Mouse (Mus musculus): ENCODE measurements around the gene Itga7. TPM values are rescaled to one million over a fixed set of nuclear protein-coding genes. Genes with fewer than 3 reads are reported as not detected.

The Itga7 gene
- polyA plus RNA-seq, 1 experiment from 2014 or later: 8.5 TPM

DNA sequence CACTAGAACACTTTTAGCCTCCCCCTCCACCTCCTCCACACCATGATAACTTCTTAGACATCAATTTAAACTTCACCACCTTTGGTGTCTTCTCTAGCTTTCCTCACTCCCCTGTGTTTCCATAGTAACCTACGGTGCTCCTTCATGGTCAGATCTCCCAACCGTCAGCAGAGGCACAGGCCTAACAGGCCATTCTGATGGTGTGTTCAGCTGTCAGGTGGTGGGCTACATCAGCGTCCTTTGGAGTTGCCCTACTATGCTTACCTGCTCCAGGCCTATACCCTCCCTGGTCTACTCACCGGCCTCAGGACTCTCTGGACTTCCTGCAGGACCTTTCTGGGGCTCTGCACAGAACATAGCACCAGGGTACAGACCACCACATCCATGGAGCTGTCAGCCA lies 26.5 kb downstream of the Itga7 start:
- DNase-seq (ENCODE audit: low spot score) (no peak), ATAC-seq (ENCODE audit: low FRiP score, low TSS enrichment) (no peak)
- WGBS: 80% methylated on average over 4 of the region's 4 CpGs
- no peak overlapping the region for H3K9ac ChIP-seq (ENCODE audit: low read length)
- no peak overlapping the region for H3K4me2 ChIP-seq (replicated peaks; ENCODE audit: low read depth)
- no peak overlapping the region for H3K27ac ChIP-seq (replicated peaks)
- no peaks in the 10 kb centered on the region for H3K36me3 ChIP-seq (ENCODE audit: control insufficient read depth, insufficient read depth, low read length)
- no peaks in the 10 kb centered on the region for H3K27me3 ChIP-seq (ENCODE audit: control insufficient read depth, insufficient read depth, low read length)
- no peaks in the 10 kb centered on the region for H3K4me1 ChIP-seq (replicated peaks; ENCODE audit: control insufficient read depth, insufficient read depth)
- no peaks in the 10 kb centered on the region for H3K9me3 ChIP-seq (ENCODE audit: control insufficient read depth, low read length)
- H3K4me3 ChIP-seq (ENCODE audit: low read depth, low read length): no peak overlapping the region
- no peak for TF ChIP-seq EP300 (optimal IDR thresholded peaks at IDR 0.05)
- no peak for TF ChIP-seq CTCF (IDR thresholded peaks at IDR 0.05; ENCODE audit: low read depth)

- no peaks in the 10 kb centered on the region for H3K9me3 ChIP-seq (ENCODE audit: control insufficient read depth, low read length)
- no peaks in the 10 kb centered on the region for H3K27me3 ChIP-seq (ENCODE audit: control insufficient read depth, insufficient read depth, low read length)
- no peaks in the 10 kb centered on the region for H3K36me3 ChIP-seq (ENCODE audit: control insufficient read depth, insufficient read depth, low read length)
- no peak within 1 kb of the TSS for H3K4me2 ChIP-seq (replicated peaks; ENCODE audit: low read depth)
- no peak for TF ChIP-seq CTCF (IDR thresholded peaks at IDR 0.05; ENCODE audit: low read depth)
- no peak for TF ChIP-seq EP300 (optimal IDR thresholded peaks at IDR 0.05)
- no peak within 1 kb of the TSS for H3K9ac ChIP-seq (ENCODE audit: low read length)
- ATAC-seq (ENCODE audit: low FRiP score, low TSS enrichment) (peak; percentile 73), DNase-seq (ENCODE audit: low spot score) (peak; percentile 42)
- no peaks in the 10 kb centered on the region for H3K4me1 ChIP-seq (replicated peaks; ENCODE audit: control insufficient read depth, insufficient read depth)
- 64% methylated on average over 12 of the region's 12 CpGs for WGBS
- no peak within 1 kb of the TSS for H3K4me3 ChIP-seq (ENCODE audit: low read depth, low read length)
- H3K27ac ChIP-seq (replicated peaks): peak within 1 kb of the TSS; percentile 56; the same call in 1 of the 2 replicates
Measured at GRCm38 (mm10) chr10:128960590-128961584, 27.3 kb downstream of the Itga7 start, which contains the start of gene Mettl7b. Gene Mettl7b (minus strand): TSS chr10:128960988.

DNA sequence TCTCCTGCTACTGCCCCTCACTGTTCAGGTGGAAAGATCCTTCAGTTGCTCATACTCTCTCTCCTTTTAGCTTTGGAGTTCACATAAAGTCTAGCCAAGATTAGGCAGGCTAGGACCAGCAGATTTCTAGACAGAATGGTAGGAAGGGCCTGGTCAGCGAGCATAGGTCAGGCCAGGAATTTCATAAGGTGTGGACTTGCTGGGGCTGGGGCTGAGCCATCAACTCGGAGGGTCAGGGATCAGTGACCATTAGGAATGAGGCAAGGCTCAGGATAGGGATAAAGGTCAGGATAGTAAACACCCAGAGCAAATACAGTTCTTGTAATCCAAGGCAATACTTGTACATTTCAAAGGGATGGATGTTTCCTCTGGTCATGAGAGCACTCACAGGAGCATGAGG lies 31.3 kb downstream of the Itga7 start:
- 60% methylated on average over 2 of the region's 2 CpGs for WGBS
- H3K36me3 ChIP-seq (ENCODE audit: control insufficient read depth, insufficient read depth, low read length): no peaks in the 10 kb centered on the region
- TF ChIP-seq EP300 (optimal IDR thresholded peaks at IDR 0.05): no peak
- TF ChIP-seq CTCF (IDR thresholded peaks at IDR 0.05; ENCODE audit: low read depth): no peak
- no peaks in the 10 kb centered on the region for H3K27me3 ChIP-seq (ENCODE audit: control insufficient read depth, insufficient read depth, low read length)
- DNase-seq (ENCODE audit: low spot score): no peak
- H3K9ac ChIP-seq (ENCODE audit: low read length): no peak overlapping the region
- no peaks in the 10 kb centered on the region for H3K9me3 ChIP-seq (ENCODE audit: control insufficient read depth, low read length)
- no peaks in the 10 kb centered on the region for H3K4me1 ChIP-seq (replicated peaks; ENCODE audit: control insufficient read depth, insufficient read depth)
- ATAC-seq (ENCODE audit: low FRiP score, low TSS enrichment): no peak
- no peak overlapping the region for H3K4me3 ChIP-seq (ENCODE audit: low read depth, low read length)
- H3K27ac ChIP-seq (replicated peaks): no peak overlapping the region
- H3K4me2 ChIP-seq (replicated peaks; ENCODE audit: low read depth): no peak overlapping the region

DNA sequence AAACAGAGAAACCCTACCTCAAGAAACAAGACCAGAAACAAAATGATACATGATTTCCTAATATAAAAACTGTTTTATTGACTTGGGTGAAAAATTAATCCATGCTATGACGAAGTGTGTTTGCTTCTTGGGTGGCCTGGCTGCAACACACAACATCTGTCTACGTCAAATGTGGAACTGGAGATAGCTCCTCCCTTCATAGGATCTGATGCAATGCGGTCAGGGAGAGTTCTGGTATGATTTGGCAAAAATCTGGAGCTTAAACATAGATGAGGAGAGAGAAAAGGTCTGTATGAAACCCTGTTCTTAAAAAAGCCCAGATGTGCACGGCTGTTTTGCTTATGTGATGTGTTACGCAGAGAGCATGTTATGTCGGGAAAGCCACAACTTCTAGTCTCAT lies 32.3 kb downstream of the Itga7 start:
- Histone ChIP-seq H3K36me3 (ENCODE audit: control insufficient read depth, insufficient read depth, low read length) (no peaks in the 10 kb centered on the region), H3K27ac (replicated peaks) (no peak overlapping the region), H3K4me2 (replicated peaks; ENCODE audit: low read depth) (no peak overlapping the region), H3K4me1 (replicated peaks; ENCODE audit: control insufficient read depth, insufficient read depth) (no peaks in the 10 kb centered on the region), H3K9me3 (ENCODE audit: control insufficient read depth, low read length) (no peaks in the 10 kb centered on the region), H3K9ac (ENCODE audit: low read length) (no peak overlapping the region), H3K27me3 (ENCODE audit: control insufficient read depth, insufficient read depth, low read length) (no peaks in the 10 kb centered on the region), H3K4me3 (ENCODE audit: low read depth, low read length) (no peak overlapping the region)
- ATAC-seq (ENCODE audit: low FRiP score, low TSS enrichment): no peak
- WGBS: 54% methylated on average over 6 of the region's 6 CpGs
- DNase-seq (ENCODE audit: low spot score): no peak
- TF ChIP-seq CTCF (IDR thresholded peaks at IDR 0.05; ENCODE audit: low read depth): no peak
- TF ChIP-seq EP300 (optimal IDR thresholded peaks at IDR 0.05): no peak

GRCm38 (mm10) chr10:128968341-128968749 lies 34.7 kb downstream of the Itga7 start:
- Histone ChIP-seq H3K4me2 (replicated peaks; ENCODE audit: low read depth) (no peak overlapping the region), H3K9ac (ENCODE audit: low read length) (no peak overlapping the region), H3K4me1 (replicated peaks; ENCODE audit: control insufficient read depth, insufficient read depth) (no peaks in the 10 kb centered on the region), H3K4me3 (ENCODE audit: low read depth, low read length) (no peak overlapping the region), H3K27me3 (ENCODE audit: control insufficient read depth, insufficient read depth, low read length) (no peaks in the 10 kb centered on the region), H3K36me3 (ENCODE audit: control insufficient read depth, insufficient read depth, low read length) (no peaks in the 10 kb centered on the region), H3K27ac (replicated peaks) (peak overlapping the region; percentile 74), H3K9me3 (ENCODE audit: control insufficient read depth, low read length) (no peaks in the 10 kb centered on the region)
- 5% methylated on average over 1 of the region's 1 CpGs for WGBS
- peak; percentile 87 for ATAC-seq (ENCODE audit: low FRiP score, low TSS enrichment)
- DNase-seq (ENCODE audit: low spot score): peak; percentile 35
- TF ChIP-seq EP300 (optimal IDR thresholded peaks at IDR 0.05): no peak
- TF ChIP-seq CTCF (IDR thresholded peaks at IDR 0.05; ENCODE audit: low read depth): no peak

DNA sequence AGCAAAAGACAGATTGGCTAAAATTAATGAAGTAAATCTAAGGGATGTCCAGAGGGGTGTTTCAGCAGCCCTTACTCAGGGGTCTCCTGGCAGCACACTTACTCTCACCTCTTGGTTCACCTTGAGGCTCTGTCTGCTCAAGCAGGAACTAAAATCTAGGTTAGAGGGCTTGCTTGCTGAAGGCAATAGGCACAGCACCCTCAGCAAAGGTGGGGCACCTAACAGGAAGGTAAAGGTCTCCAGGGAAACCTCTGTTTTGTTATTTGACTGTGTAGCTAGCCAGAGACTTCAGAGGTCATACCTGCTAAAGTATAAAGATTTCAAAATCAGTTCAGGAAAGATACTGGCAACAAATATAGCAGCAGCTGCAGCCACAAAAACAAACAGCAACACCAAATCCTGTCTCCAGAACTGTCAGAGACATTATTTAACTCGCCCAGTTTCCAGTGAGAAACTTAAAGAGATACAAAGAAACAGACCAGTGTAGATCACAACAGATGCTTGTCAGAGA lies 37.2 kb downstream of the Itga7 start:
- Histone ChIP-seq H3K36me3 (ENCODE audit: control insufficient read depth, insufficient read depth, low read length) (no peaks in the 10 kb centered on the region), H3K9me3 (ENCODE audit: control insufficient read depth, low read length) (no peaks in the 10 kb centered on the region), H3K27me3 (ENCODE audit: control insufficient read depth, insufficient read depth, low read length) (no peaks in the 10 kb centered on the region), H3K4me1 (replicated peaks; ENCODE audit: control insufficient read depth, insufficient read depth) (no peaks in the 10 kb centered on the region), H3K9ac (ENCODE audit: low read length) (no peak overlapping the region), H3K4me3 (ENCODE audit: low read depth, low read length) (no peak overlapping the region), H3K27ac (replicated peaks) (peak overlapping the region; percentile 86), H3K4me2 (replicated peaks; ENCODE audit: low read depth) (no peak overlapping the region)
- no peak for TF ChIP-seq EP300 (optimal IDR thresholded peaks at IDR 0.05)
- TF ChIP-seq CTCF (IDR thresholded peaks at IDR 0.05; ENCODE audit: low read depth): no peak
- WGBS: 16% methylated on average over 1 of the region's 1 CpGs
- DNase-seq (ENCODE audit: low spot score) (peak; percentile 62), ATAC-seq (ENCODE audit: low FRiP score, low TSS enrichment) (peak; percentile 88)
